Comparison of ENCODE assay signal across 23 mouse cellular contexts in the genomic region with DNA sequence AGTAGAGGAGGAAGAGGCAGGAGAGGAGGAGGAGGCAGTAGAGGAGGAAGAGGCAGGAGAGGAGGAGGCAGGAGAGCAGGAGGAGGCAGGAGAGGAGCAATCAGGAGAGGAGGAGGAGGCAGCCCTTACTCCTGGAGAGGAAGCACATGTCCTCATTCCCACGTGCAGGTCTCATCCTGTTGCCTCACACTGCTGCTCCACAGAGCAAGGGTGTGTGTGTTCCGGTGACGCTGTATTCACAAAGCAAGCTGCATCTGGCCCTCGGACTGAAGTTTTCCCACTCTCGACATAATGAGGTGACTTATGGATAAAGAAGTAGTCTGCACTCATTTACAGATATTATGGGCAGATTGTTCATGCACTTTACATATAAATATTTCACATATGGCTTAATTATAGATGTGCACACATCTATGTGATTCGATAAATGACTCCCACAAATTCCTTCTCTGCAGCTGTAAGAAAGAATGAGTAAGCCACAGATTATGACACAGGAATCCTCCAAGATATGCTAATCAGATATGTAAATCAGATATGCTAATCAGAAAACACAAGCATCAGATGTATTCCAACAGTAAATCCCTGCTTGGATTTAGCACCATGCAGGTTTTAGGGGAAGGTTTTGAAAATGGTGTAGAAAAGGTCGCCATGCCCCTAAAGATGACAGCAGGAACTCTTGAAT.
A peak's percentile ranks its signal among the peaks of the same experiment; 100 is the strongest.
DNase-seq lines count a peak whose midpoint lies in the region; ATAC-seq and TF ChIP-seq lines count a peak whose summit lies in the region.
"Had no signal": no experiment of that assay in that cellular context is flagged by ENCODE, and none has a peak within 500 bp of the region (broad histone marks: within the 10 kb centered on the region; RNA-seq: fewer than 3 reads in every experiment).

No protein-coding gene starts in this region.

- H3K4me3 ChIP-seq in forebrain, embryonic 13.5 days, result no peak overlapping the region
- no peak overlapping the region for H3K4me3 ChIP-seq in forebrain, embryonic 11.5 days (ENCODE audit: low read depth, low read length)
- H3K4me3 ChIP-seq in megakaryocyte, embryonic 14.5 days (replicated peaks), result peak overlapping the region; percentile 79
- H3K4me3 ChIP-seq in forebrain, postnatal 0 days (ENCODE audit: low read depth, low read length), result no peak overlapping the region
- H3K4me3 ChIP-seq: hindbrain, embryonic 10.5 days; kidney, embryonic 15.5 days; limb, embryonic 10.5 days had no signal

- no peaks in the 10 kb centered on the region for H3K36me3 ChIP-seq in forebrain, embryonic 13.5 days (ENCODE audit: poor library complexity, severe bottlenecking)
- H3K36me3 ChIP-seq in forebrain, embryonic 11.5 days (ENCODE audit: control insufficient read depth, insufficient read depth, low read length), result no peaks in the 10 kb centered on the region
- H3K36me3 ChIP-seq in megakaryocyte, embryonic 14.5 days (replicated peaks; ENCODE audit: low read length), result no peaks in the 10 kb centered on the region
- H3K36me3 ChIP-seq in forebrain, postnatal 0 days (ENCODE audit: insufficient read depth), result no peaks in the 10 kb centered on the region
- H3K36me3 ChIP-seq: hindbrain, embryonic 10.5 days; kidney, embryonic 15.5 days; limb, embryonic 10.5 days had no signal

- no peak overlapping the region for H3K4me2 ChIP-seq in forebrain, embryonic 13.5 days
- no peak overlapping the region for H3K4me2 ChIP-seq in forebrain, embryonic 11.5 days (ENCODE audit: low read depth, low read length, severe bottlenecking)
- no peak overlapping the region for H3K4me2 ChIP-seq in forebrain, postnatal 0 days (ENCODE audit: low read depth)
- H3K4me2 ChIP-seq: kidney, embryonic 15.5 days had no signal

- H3K9me3 ChIP-seq in forebrain, embryonic 13.5 days (replicated peaks), result no peaks in the 10 kb centered on the region
- H3K9me3 ChIP-seq in forebrain, embryonic 11.5 days (ENCODE audit: control insufficient read depth, low read length), result no peaks in the 10 kb centered on the region
- peaks cover 83% of the 10 kb centered on the region for H3K9me3 ChIP-seq in megakaryocyte, embryonic 14.5 days
- no peaks in the 10 kb centered on the region for H3K9me3 ChIP-seq in forebrain, postnatal 0 days (ENCODE audit: low read length)
- H3K9me3 ChIP-seq: hindbrain, embryonic 10.5 days; kidney, embryonic 15.5 days; limb, embryonic 10.5 days had no signal

- ATAC-seq in forebrain, embryonic 13.5 days, result peak; percentile 88
- no peak for ATAC-seq in forebrain, embryonic 11.5 days (replicated peaks; ENCODE audit: low FRiP score)
- ATAC-seq in megakaryocyte, adult 5-6 weeks (ENCODE audit: poor library complexity, severe bottlenecking), result no peak
- ATAC-seq in forebrain, postnatal 0 days, result peak; percentile 69
- ATAC-seq: hindbrain, postnatal 0 days; intestine, postnatal 0 days; liver, postnatal 0 days had no signal

- no peaks in the 10 kb centered on the region for H3K4me1 ChIP-seq in forebrain, embryonic 13.5 days
- no peaks in the 10 kb centered on the region for H3K4me1 ChIP-seq in forebrain, embryonic 11.5 days (replicated peaks; ENCODE audit: control insufficient read depth, insufficient read depth, low read length)
- H3K4me1 ChIP-seq in megakaryocyte, embryonic 14.5 days, result no peaks in the 10 kb centered on the region
- 0 out of 2 replicates have a peak, but pooled peaks cover 4% of the 10 kb centered on the region for H3K4me1 ChIP-seq in forebrain, postnatal 0 days (ENCODE audit: insufficient read depth)
- H3K4me1 ChIP-seq: hindbrain, embryonic 10.5 days; kidney, embryonic 15.5 days; limb, embryonic 10.5 days had no signal

- WGBS in forebrain, embryonic 13.5 days, result 61% methylated on average over 7 of the region's 7 CpGs
- 83% methylated on average over 7 of the region's 7 CpGs for WGBS in forebrain, embryonic 11.5 days
- 47% methylated on average over 7 of the region's 7 CpGs for WGBS in forebrain, postnatal 0 days

- DNase-seq in forebrain, embryonic 11.5 days (ENCODE audit: low spot score), result no peak
- peak; percentile 8 for DNase-seq in layer of hippocampus, adult 11-12 months (ENCODE audit: low spot score)
- DNase-seq in layer of hippocampus, postnatal 10 days (ENCODE audit: low spot score in 2 of 2), result no peak
- DNase-seq in forebrain, postnatal 0 days, result peak; percentile 29
- no peak for DNase-seq in urinary bladder, postnatal 25 days (ENCODE audit: low spot score)
- DNase-seq: adrenal gland, postnatal 10 days; cerebellum, adult 11-12 months; cerebellum, postnatal 25 days; embryo, embryonic 11 days; gastrocnemius, postnatal 25 days; kidney, postnatal 4 days; liver, postnatal 0 days; lung, postnatal 14 days; spleen, adult 18-20 months; thymus, postnatal 36 days had no signal

- H3K27ac ChIP-seq in forebrain, embryonic 13.5 days, result no peak overlapping the region
- H3K27ac ChIP-seq in forebrain, embryonic 11.5 days (ENCODE audit: low read depth, low read length), result no peak overlapping the region
- no peak overlapping the region for H3K27ac ChIP-seq in forebrain, postnatal 0 days (ENCODE audit: low read depth, low read length)
- H3K27ac ChIP-seq: hindbrain, embryonic 10.5 days; hindbrain, postnatal 0 days; kidney, embryonic 15.5 days; limb, embryonic 10.5 days had no signal

- no peak overlapping the region for H3K9ac ChIP-seq in forebrain, embryonic 13.5 days
- no peak overlapping the region for H3K9ac ChIP-seq in forebrain, embryonic 11.5 days (ENCODE audit: low read length)
- H3K9ac ChIP-seq in forebrain, postnatal 0 days, result no peak overlapping the region
- H3K9ac ChIP-seq: kidney, embryonic 15.5 days; liver, postnatal 0 days had no signal

- TF ChIP-seq CTCF in forebrain, postnatal 0 days (IDR thresholded peaks at IDR 0.05; ENCODE audit: low read depth), result no peak

- H3K27me3 ChIP-seq in forebrain, embryonic 13.5 days, result no peaks in the 10 kb centered on the region
- no peaks in the 10 kb centered on the region for H3K27me3 ChIP-seq in forebrain, embryonic 11.5 days (ENCODE audit: control insufficient read depth, insufficient read depth, low read length)
- H3K27me3 ChIP-seq in megakaryocyte, embryonic 14.5 days (replicated peaks), result no peaks in the 10 kb centered on the region
- no peaks in the 10 kb centered on the region for H3K27me3 ChIP-seq in forebrain, postnatal 0 days (ENCODE audit: insufficient read depth, low read length)
- H3K27me3 ChIP-seq: kidney, embryonic 15.5 days had no signal

Comparison
In these comparisons a context has a peak if more than half of its experiments do, and no peak if none do; other contexts are left out.
1. ATAC-seq: peak in forebrain, embryonic 13.5 days (single experiment) and forebrain, postnatal 0 days (single experiment); none in forebrain, embryonic 11.5 days (single experiment) and megakaryocyte, adult 5-6 weeks (single experiment).
2. DNase-seq: peak in layer of hippocampus, adult 11-12 months (single experiment) and forebrain, postnatal 0 days (single experiment); none in forebrain, embryonic 11.5 days (single experiment), layer of hippocampus, postnatal 10 days (0 of 2) and urinary bladder, postnatal 25 days (single experiment).